Comparison of ENCODE assay signal across 12 mouse cellular contexts in genomic region chr19:55305024-55305423, GRCm38 (mm10). TPM values are rescaled to one million over a fixed set of nuclear protein-coding genes. Genes with fewer than 3 reads are reported as not detected.
DNase-seq lines count a peak whose midpoint lies in the region; ATAC-seq lines count a peak whose summit lies in the region.
"Had no signal": no experiment of that assay in that cellular context is flagged by ENCODE, and none has a peak within 500 bp of the region (broad histone marks: within the 10 kb centered on the region; RNA-seq: fewer than 3 reads in every experiment).

No protein-coding gene starts in this region.

- H3K4me2 ChIP-seq in forebrain, embryonic 14.5 days (ENCODE audit: low read length) = no peak overlapping the region
- no peak overlapping the region for H3K4me2 ChIP-seq in liver, embryonic 12.5 days
- no peak overlapping the region for H3K4me2 ChIP-seq in liver, embryonic 11.5 days

- no peaks in the 10 kb centered on the region for H3K9me3 ChIP-seq in forebrain, embryonic 14.5 days (replicated peaks; ENCODE audit: control insufficient read depth, low read length)
- H3K9me3 ChIP-seq in forebrain, embryonic 10.5 days = no peaks in the 10 kb centered on the region
- H3K9me3 ChIP-seq in liver, embryonic 12.5 days (replicated peaks) = no peaks in the 10 kb centered on the region
- no peaks in the 10 kb centered on the region for H3K9me3 ChIP-seq in liver, embryonic 11.5 days (ENCODE audit: control insufficient read depth, low read length)

- ATAC-seq in forebrain, embryonic 14.5 days = no peak
- ATAC-seq in liver, embryonic 12.5 days = no peak
- ATAC-seq in liver, embryonic 11.5 days (replicated peaks; ENCODE audit: low FRiP score) = no peak
- ATAC-seq in frontal cortex, adult (ENCODE audit: low TSS enrichment) = no peak

- H3K4me1 ChIP-seq in forebrain, embryonic 14.5 days (ENCODE audit: control insufficient read depth, insufficient read depth, low read length) = no peaks in the 10 kb centered on the region
- H3K4me1 ChIP-seq in forebrain, embryonic 10.5 days = no peaks in the 10 kb centered on the region
- H3K4me1 ChIP-seq in liver, embryonic 12.5 days = no peaks in the 10 kb centered on the region
- no peaks in the 10 kb centered on the region for H3K4me1 ChIP-seq in liver, embryonic 11.5 days (replicated peaks; ENCODE audit: control insufficient read depth, insufficient read depth, low read length)

- H3K27ac ChIP-seq in forebrain, embryonic 14.5 days (ENCODE audit: low read depth, low read length) = no peak overlapping the region
- H3K27ac ChIP-seq in forebrain, embryonic 10.5 days = no peak overlapping the region
- peak overlapping the region; percentile 37; the same call in 1 of the 2 replicates for H3K27ac ChIP-seq in liver, embryonic 12.5 days
- no peak overlapping the region for H3K27ac ChIP-seq in liver, embryonic 11.5 days (ENCODE audit: low read depth, low read length)

- no peak overlapping the region for H3K9ac ChIP-seq in forebrain, embryonic 14.5 days (ENCODE audit: low read length)
- H3K9ac ChIP-seq in liver, embryonic 12.5 days = no peak overlapping the region
- no peak overlapping the region for H3K9ac ChIP-seq in liver, embryonic 11.5 days (ENCODE audit: low read depth, low read length)

- DNase-seq in forebrain, embryonic 14.5 days (ENCODE audit: low spot score) = peak; percentile 67
- DNase-seq in forebrain, embryonic 10.5 days (ENCODE audit: extremely low spot score, low spot score) = no peak
- no peak for DNase-seq in liver, embryonic 11.5 days (ENCODE audit: low spot score)
- peak; percentile 19 for DNase-seq in ZHBTc4 (ENCODE audit: low read depth, low spot score)
- peak; percentile 65 for DNase-seq in retina, embryonic 14.5 days (ENCODE audit: low spot score)
- no peak for DNase-seq in layer of hippocampus, postnatal 10 days (ENCODE audit: low spot score in 2 of 2)
- DNase-seq: adrenal gland, adult 2 months; gastrocnemius, postnatal 14 days; heart, postnatal 4 days had no signal

- H3K27me3 ChIP-seq in forebrain, embryonic 14.5 days (replicated peaks; ENCODE audit: control insufficient read depth, insufficient read depth, low read length) = no peaks in the 10 kb centered on the region
- no peaks in the 10 kb centered on the region for H3K27me3 ChIP-seq in forebrain, embryonic 10.5 days (ENCODE audit: poor library complexity, severe bottlenecking)
- H3K27me3 ChIP-seq in liver, embryonic 12.5 days (replicated peaks) = no peaks in the 10 kb centered on the region
- H3K27me3 ChIP-seq in liver, embryonic 11.5 days (replicated peaks; ENCODE audit: control insufficient read depth, insufficient read depth, low read length) = no peaks in the 10 kb centered on the region

- no peak overlapping the region for H3K4me3 ChIP-seq in forebrain, embryonic 14.5 days (ENCODE audit: low read depth, low read length)
- H3K4me3 ChIP-seq in forebrain, embryonic 10.5 days = no peak overlapping the region
- H3K4me3 ChIP-seq in liver, embryonic 12.5 days = no peak overlapping the region
- H3K4me3 ChIP-seq in liver, embryonic 11.5 days (ENCODE audit: low read depth, low read length) = no peak overlapping the region
- H3K4me3 ChIP-seq: myocyte had no signal

- H3K36me3 ChIP-seq in forebrain, embryonic 14.5 days (ENCODE audit: control insufficient read depth, insufficient read depth, low read length) = peaks cover 73% of the 10 kb centered on the region
- H3K36me3 ChIP-seq in forebrain, embryonic 10.5 days (replicated peaks) = peaks cover 94% of the 10 kb centered on the region
- H3K36me3 ChIP-seq in liver, embryonic 12.5 days = peaks cover 89% of the 10 kb centered on the region
- H3K36me3 ChIP-seq in liver, embryonic 11.5 days (ENCODE audit: control insufficient read depth, insufficient read depth, low read length) = peaks cover 15% of the 10 kb centered on the region

RNA-seq across cellular contexts. Expression of gene Zdhhc6, which starts 10.8 kb away (rescaled TPM):
- 60.3 and 71.9 TPM in 2 replicates for polyA plus RNA-seq in forebrain, embryonic 14.5 days (2014; fragmentation: Nextera tagmentation; extraction: Ambion mirVana)
- 131 and 140 TPM in 2 replicates for polyA plus RNA-seq in forebrain, embryonic 10.5 days (2016; fragmentation: Nextera tagmentation; extraction: Ambion mirVana)
- polyA plus RNA-seq in liver, embryonic 12.5 days (2016; fragmentation: Nextera tagmentation; extraction: Ambion mirVana) = 81.9 and 83.4 TPM in 2 replicates
- 120 and 124 TPM in 2 replicates for polyA plus RNA-seq in liver, embryonic 11.5 days (2014; fragmentation: Nextera tagmentation; extraction: Ambion mirVana)
- total RNA-seq in layer of hippocampus, postnatal 10 days (2021) = 10 to 100 TPM; 27.1 to 29.2 TPM

RNA-seq across cellular contexts. Expression of gene Vti1a, which starts 11.1 kb away (rescaled TPM):
- 22.8 and 26.9 TPM in 2 replicates for polyA plus RNA-seq in forebrain, embryonic 14.5 days (2014; fragmentation: Nextera tagmentation; extraction: Ambion mirVana)
- 34.2 and 35.8 TPM in 2 replicates for polyA plus RNA-seq in forebrain, embryonic 10.5 days (2016; fragmentation: Nextera tagmentation; extraction: Ambion mirVana)
- polyA plus RNA-seq in liver, embryonic 12.5 days (2016; fragmentation: Nextera tagmentation; extraction: Ambion mirVana) = 23.9 and 24.5 TPM in 2 replicates
- polyA plus RNA-seq in liver, embryonic 11.5 days (2014; fragmentation: Nextera tagmentation; extraction: Ambion mirVana) = 26.4 and 30.1 TPM in 2 replicates
- 10 to 100 TPM; 48.1 to 54.4 TPM for total RNA-seq in layer of hippocampus, postnatal 10 days (2021)

RNA-seq across cellular contexts. Expression of gene Acsl5, which starts 53.3 kb away (rescaled TPM):
- polyA plus RNA-seq in forebrain, embryonic 14.5 days (2014; fragmentation: Nextera tagmentation; extraction: Ambion mirVana) = 7.7 and 9.6 TPM in 2 replicates
- 24.7 and 26.2 TPM in 2 replicates for polyA plus RNA-seq in forebrain, embryonic 10.5 days (2016; fragmentation: Nextera tagmentation; extraction: Ambion mirVana)
- 110 and 115 TPM in 2 replicates for polyA plus RNA-seq in liver, embryonic 12.5 days (2016; fragmentation: Nextera tagmentation; extraction: Ambion mirVana)
- 125 and 130 TPM in 2 replicates for polyA plus RNA-seq in liver, embryonic 11.5 days (2014; fragmentation: Nextera tagmentation; extraction: Ambion mirVana)
- total RNA-seq in layer of hippocampus, postnatal 10 days (2021) = 10 to 100 TPM; 27.3 to 29.9 TPM

Comparison
In these comparisons a context has a peak if more than half of its experiments do, and no peak if none do; other contexts are left out.
1. DNase-seq: peak in forebrain, embryonic 14.5 days (single experiment), ZHBTc4 (single experiment) and retina, embryonic 14.5 days (single experiment); none in forebrain, embryonic 10.5 days (single experiment), liver, embryonic 11.5 days (single experiment) and layer of hippocampus, postnatal 10 days (0 of 2).